Mouse (Mus musculus): ENCODE results near the gene Ranbp17. TPM values are rescaled to one million over a fixed set of nuclear protein-coding genes. Genes with fewer than 3 reads are reported as not detected.

The Ranbp17 gene
- total RNA-seq, 2 experiments from 2014 or later, result 2.4 to 7.1 TPM

Other genes with a start within 250 kb of the Ranbp17 start
- gene Gm12117, start 237.0 kb downstream of the Ranbp17 start, total RNA-seq (2015; ENCODE audit: low replicate concordance), result not detected in 2 replicates
- gene Gm12117, start 237.0 kb downstream of the Ranbp17 start, total RNA-seq (2017; ENCODE audit: low replicate concordance), result 1.7 TPM in 1 of 2 replicates, not detected in the other
- not detected in 2 replicates for gene Gabrp, start 65.2 kb upstream of the Ranbp17 start, total RNA-seq (2015; ENCODE audit: low replicate concordance)
- gene Gabrp, start 65.2 kb upstream of the Ranbp17 start, total RNA-seq (2017; ENCODE audit: low replicate concordance), result not detected in 2 replicates
- gene D130052B06Rik, start 85.6 kb upstream of the Ranbp17 start, total RNA-seq (2015; ENCODE audit: low replicate concordance), result not detected in 2 replicates
- not detected in 2 replicates for gene D130052B06Rik, start 85.6 kb upstream of the Ranbp17 start, total RNA-seq (2017; ENCODE audit: low replicate concordance)